Mouse (Mus musculus): ENCODE measurements at regions not wholly inside any gene's neighbourhood (a gene's known extent, or its start where the extent isn't known, plus 50 kb on each side); places are given as distances from the start of the nearest gene placed in this dataset.

DNA sequence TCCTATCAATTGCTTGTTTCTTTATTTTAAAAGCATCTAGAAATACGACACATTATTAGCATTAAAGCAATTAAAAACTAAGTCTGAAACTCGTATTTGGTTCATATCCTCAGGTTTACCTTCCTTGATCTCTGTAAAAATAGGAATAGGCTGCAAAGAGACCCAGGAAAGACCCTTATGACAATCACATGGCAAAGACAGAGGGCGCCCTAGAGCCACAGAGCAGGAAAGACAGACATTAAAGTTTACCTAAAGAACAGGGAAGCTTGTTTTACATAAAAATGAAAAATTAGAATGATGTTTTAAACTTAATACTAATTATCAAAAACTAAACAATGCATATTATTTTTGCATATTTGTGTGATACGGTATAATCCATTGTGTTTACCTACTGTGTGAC is 153.2 kb downstream of the Usp25 start:
- WGBS, result 63% methylated on average over 4 of the region's 4 CpGs
- H3K9me3 ChIP-seq (ENCODE audit: control insufficient read depth, low read length), result no peaks in the 10 kb centered on the region
- H3K4me1 ChIP-seq (ENCODE audit: control insufficient read depth, insufficient read depth, low read length), result no peaks in the 10 kb centered on the region
- no peak overlapping the region for H3K4me3 ChIP-seq (ENCODE audit: low read depth, low read length)
- no peaks in the 10 kb centered on the region for H3K27me3 ChIP-seq (replicated peaks; ENCODE audit: control insufficient read depth, insufficient read depth, low read length)
- H3K27ac ChIP-seq (replicated peaks; ENCODE audit: low read depth, low read length), result no peak overlapping the region
- no peak overlapping the region for H3K4me2 ChIP-seq (ENCODE audit: low read depth, low read length)
- no peak for ATAC-seq (ENCODE audit: low read depth)
- no peak for DNase-seq (ENCODE audit: low spot score)
- H3K36me3 ChIP-seq (ENCODE audit: control insufficient read depth, insufficient read depth, low read length), result no peaks in the 10 kb centered on the region
- no peak overlapping the region for H3K9ac ChIP-seq (ENCODE audit: low read depth, low read length)

DNA sequence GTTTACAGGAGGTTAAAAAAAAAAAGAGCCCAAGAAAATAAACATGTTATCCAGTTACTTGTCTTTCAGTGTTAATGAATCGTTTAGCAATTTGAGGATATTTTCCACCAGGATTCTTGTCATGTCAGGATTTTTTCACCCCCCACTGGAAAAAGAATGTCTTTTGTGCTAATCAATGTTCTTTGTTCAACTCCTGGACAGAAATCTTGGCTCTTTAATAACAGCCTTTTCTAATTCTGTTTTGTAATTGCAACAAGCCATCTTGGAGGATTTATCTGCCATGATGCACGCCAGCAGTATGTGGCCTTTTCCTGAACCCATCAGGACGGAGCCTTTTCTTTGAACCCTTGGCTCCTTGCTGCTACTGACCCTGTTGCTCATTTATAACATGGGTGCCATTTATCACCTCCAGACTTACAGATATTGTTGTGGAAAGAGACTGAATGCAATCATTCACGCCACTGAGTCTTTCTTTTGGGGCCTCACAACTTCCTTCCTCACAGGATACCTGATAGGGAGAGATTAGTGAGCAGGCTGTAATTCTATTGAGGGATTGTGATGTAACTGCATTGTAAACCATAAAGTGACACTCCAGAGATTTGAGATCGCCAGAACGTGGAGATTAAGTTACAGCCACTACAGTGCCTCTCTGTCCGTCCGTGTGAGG is 159.7 kb downstream of the Usp25 start:
- Histone ChIP-seq H3K9ac (ENCODE audit: low read depth, low read length) (no peak overlapping the region), H3K27ac (replicated peaks; ENCODE audit: low read depth, low read length) (no peak overlapping the region), H3K36me3 (ENCODE audit: control insufficient read depth, insufficient read depth, low read length) (no peaks in the 10 kb centered on the region), H3K9me3 (ENCODE audit: control insufficient read depth, low read length) (no peaks in the 10 kb centered on the region), H3K27me3 (replicated peaks; ENCODE audit: control insufficient read depth, insufficient read depth, low read length) (no peaks in the 10 kb centered on the region), H3K4me3 (ENCODE audit: low read depth, low read length) (no peak overlapping the region), H3K4me2 (ENCODE audit: low read depth, low read length) (no peak overlapping the region), H3K4me1 (ENCODE audit: control insufficient read depth, insufficient read depth, low read length) (no peaks in the 10 kb centered on the region)
- DNase-seq (ENCODE audit: low spot score) (peak; percentile 45), ATAC-seq (ENCODE audit: low read depth) (peak; percentile 85; the same call in 1 of the 2 replicates)
- WGBS, result 25% methylated on average over 8 of the region's 8 CpGs

DNA sequence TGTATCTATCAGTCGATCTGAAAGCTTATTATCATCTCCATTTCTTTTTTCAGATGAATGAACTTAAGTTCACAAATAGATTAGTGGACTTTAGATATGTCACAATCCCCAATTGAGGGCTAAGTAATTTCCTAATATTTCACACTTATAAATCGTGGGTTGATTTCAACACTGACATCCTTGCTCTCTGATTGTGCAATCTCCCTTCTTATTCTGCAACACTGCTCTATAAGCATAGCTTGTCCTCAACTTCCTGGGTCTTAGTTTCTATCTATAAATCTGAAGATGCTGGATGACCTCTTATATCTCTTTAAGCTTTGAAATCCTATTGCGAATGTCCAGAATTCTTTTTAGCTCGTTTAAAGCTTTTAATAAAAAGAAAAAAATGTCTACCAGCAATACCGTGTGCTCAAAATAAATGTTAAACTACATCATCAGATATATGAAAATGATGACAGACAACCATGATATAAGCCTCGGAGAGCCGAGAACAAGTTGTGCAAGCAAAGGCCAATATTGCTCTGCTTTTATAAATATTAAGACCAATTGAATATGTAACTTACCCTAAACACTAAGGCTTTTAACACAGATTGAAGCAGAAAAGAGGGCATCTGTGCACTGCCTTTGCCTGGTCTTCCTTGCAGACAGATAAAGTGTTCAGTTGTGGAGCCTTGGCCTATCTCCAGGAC is 161.4 kb downstream of the Usp25 start:
- no peak for ATAC-seq (ENCODE audit: low read depth)
- Histone ChIP-seq H3K4me1 (ENCODE audit: control insufficient read depth, insufficient read depth, low read length) (no peaks in the 10 kb centered on the region), H3K27me3 (replicated peaks; ENCODE audit: control insufficient read depth, insufficient read depth, low read length) (no peaks in the 10 kb centered on the region), H3K27ac (replicated peaks; ENCODE audit: low read depth, low read length) (no peak overlapping the region), H3K4me3 (ENCODE audit: low read depth, low read length) (no peak overlapping the region), H3K36me3 (ENCODE audit: control insufficient read depth, insufficient read depth, low read length) (no peaks in the 10 kb centered on the region), H3K9ac (ENCODE audit: low read depth, low read length) (no peak overlapping the region), H3K9me3 (ENCODE audit: control insufficient read depth, low read length) (no peaks in the 10 kb centered on the region), H3K4me2 (ENCODE audit: low read depth, low read length) (no peak overlapping the region)
- no peak for DNase-seq (ENCODE audit: low spot score)
- WGBS, result 78% methylated on average over 7 of the region's 7 CpGs

DNA sequence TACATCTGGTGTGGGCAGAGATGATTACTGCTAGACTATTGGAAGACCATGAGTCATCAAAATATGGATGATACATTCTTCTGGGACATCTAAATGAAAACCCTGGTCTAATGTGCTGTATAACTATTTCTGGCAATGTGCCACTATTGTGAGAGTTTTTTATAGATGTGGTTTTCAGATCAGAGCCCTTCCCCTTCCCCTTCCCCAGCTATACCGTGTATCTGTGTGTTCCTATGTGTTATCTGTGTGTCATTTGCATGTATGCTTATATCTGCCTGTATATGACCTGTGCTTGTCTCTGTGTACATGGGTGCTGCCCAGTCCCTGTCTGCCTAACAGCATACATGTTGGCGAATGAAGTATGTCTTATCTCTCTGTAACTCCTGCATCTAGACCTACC is 167.5 kb downstream of the Usp25 start:
- WGBS, result 69% methylated on average over 2 of the region's 2 CpGs
- ATAC-seq (ENCODE audit: low read depth) (no peak), DNase-seq (ENCODE audit: low spot score) (no peak)

More for the DNA sequence above, 167.5 kb downstream of the Usp25 start:
- H3K4me2 ChIP-seq (ENCODE audit: low read depth, low read length), result no peak overlapping the region
- H3K27me3 ChIP-seq (replicated peaks; ENCODE audit: control insufficient read depth, insufficient read depth, low read length), result no peaks in the 10 kb centered on the region
- H3K4me1 ChIP-seq (ENCODE audit: control insufficient read depth, insufficient read depth, low read length), result no peaks in the 10 kb centered on the region
- H3K36me3 ChIP-seq (ENCODE audit: control insufficient read depth, insufficient read depth, low read length), result no peaks in the 10 kb centered on the region
- H3K9me3 ChIP-seq (ENCODE audit: control insufficient read depth, low read length), result no peaks in the 10 kb centered on the region
- no peak overlapping the region for H3K9ac ChIP-seq (ENCODE audit: low read depth, low read length)
- no peak overlapping the region for H3K27ac ChIP-seq (replicated peaks; ENCODE audit: low read depth, low read length)
- H3K4me3 ChIP-seq (ENCODE audit: low read depth, low read length), result no peak overlapping the region
